Mouse (Mus musculus) heart, postnatal 36 days (tissue): Measurements from ENCODE around the gene Olfr1189. TPM values are rescaled to one million over a fixed set of nuclear protein-coding genes. Genes with fewer than 3 reads are reported as not detected.
"Not testable (repeated sequence)": the region's sequence is repeated elsewhere in the genome, so short reads cannot be mapped to it uniquely, and the experiment has no call there.

Source experiments
- DNase-seq, 2 experiments: peaks; one replicate each; pipeline ENCODE4 v3.0.0; 2021 to 2022
- intact Hi-C: fragments of 180-260 bp; cut with DNase I; formaldehyde crosslinking; loops from one replicate; pipeline ENCODE4 v1.15.1; 2025
- total RNA-seq, 2 experiments: library from RNA; stranded (reverse); gene quantifications; 2 replicates each; pipeline ENCODE4 v1.2.3; 2021

The Olfr1189 gene
- not detected for total RNA-seq

DNA sequence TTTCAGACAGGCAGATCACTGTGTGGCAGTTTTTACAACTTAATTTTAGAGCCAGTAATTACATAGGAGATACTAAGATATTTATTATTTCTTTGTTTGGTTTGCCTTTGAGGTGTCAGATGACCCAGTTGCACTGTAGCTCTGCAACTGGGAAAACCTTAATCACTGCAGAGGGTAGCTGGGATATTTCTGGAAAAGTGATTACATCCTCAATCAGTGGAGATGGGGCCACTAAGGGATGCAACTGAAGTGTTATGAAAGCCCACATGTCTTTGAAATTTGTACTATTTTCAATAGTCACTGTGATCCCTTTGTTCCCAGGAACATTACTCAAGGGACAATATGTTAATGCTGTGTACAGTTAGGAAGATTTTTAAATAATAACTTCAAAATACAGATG lies at the start of gene Olfr1189:
TSS of gene Olfr1189 (plus strand) at position 301 of the 400 bp plus-strand sequence.
- DNase-seq: no peak
- intact Hi-C loops: no loop called here

DNA sequence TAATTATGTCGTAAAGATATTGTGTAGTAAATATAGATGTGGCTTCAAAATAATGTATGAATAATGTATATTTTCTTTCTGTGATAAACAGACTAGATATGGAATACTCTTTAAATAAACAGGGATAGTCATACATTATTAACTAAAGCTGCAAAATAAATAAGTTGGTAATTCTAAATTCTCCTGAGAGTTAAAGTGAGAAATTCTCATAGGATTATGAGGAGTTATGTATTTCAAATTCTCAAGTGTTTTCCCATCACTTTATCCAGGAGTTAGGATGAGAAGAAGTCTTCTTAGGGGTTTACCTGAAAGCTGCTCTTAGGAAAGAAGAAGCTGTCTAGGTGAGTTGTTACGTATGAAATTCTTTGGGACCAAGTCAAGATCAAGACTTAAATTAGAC lies 29.6 kb upstream of the Olfr1189 start, which contains the start of gene Olfr1188:
TSS of gene Olfr1188 (plus strand) at position 301 of the 400 bp plus-strand sequence.
- DNase-seq: no peak
- intact Hi-C loops: no loop called here

- intact Hi-C loops, DNase-seq: not testable (repeated sequence)
These were observed 13.6 kb upstream of the Olfr1189 start for GRCm38 (mm10) chr2:88572696-88573095.

DNA sequence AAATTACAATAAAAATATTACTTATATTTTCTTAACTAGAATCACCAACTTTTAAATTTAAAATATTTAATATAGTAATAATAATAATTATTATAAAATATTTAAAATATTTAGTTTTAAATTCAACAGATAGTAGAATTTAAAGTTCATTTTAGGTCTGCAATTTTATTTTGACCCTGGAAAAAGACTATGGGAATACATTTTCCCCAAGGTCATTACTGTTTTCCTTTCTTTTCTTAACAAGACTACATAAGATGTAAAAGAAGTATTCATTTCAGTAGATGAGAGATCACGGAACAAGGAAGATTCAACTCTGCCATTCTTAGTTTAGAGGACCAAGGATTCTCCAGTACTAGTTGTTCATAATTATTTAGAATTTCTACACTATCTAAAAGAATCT lies 54.0 kb downstream of the Olfr1189 start, which contains the start of gene Olfr1191-ps1:
TSS of gene Olfr1191-ps1 (plus strand) at position 301 of the 400 bp plus-strand sequence.
- DNase-seq, intact Hi-C loops: not testable (repeated sequence)

Other genes with a start within 250 kb of the Olfr1189 start
- gene Olfr1176, start 249.7 kb upstream of the Olfr1189 start, total RNA-seq: not detected
- not detected for gene Olfr1177-ps, start 240.0 kb upstream of the Olfr1189 start, total RNA-seq
- gene Olfr1178, start 199.4 kb upstream of the Olfr1189 start, total RNA-seq: not detected
- gene Olfr1179, start 180.0 kb upstream of the Olfr1189 start, total RNA-seq: not detected
- not detected for gene Olfr1180, start 167.3 kb upstream of the Olfr1189 start, total RNA-seq
- not detected for gene Olfr1181, start 160.3 kb upstream of the Olfr1189 start, total RNA-seq
- gene Gm13757, start 137.3 kb upstream of the Olfr1189 start, total RNA-seq: not detected
- gene Olfr1183, start 131.6 kb upstream of the Olfr1189 start, total RNA-seq: not detected
- not detected for gene Olfr1184, start 102.9 kb upstream of the Olfr1189 start, total RNA-seq
- gene Olfr1185-ps1, start 93.1 kb upstream of the Olfr1189 start, total RNA-seq: not detected
- not detected for gene Olfr1186, start 67.9 kb upstream of the Olfr1189 start, total RNA-seq
- gene Olfr1188, start 29.5 kb upstream of the Olfr1189 start, total RNA-seq: not detected
- gene Olfr1191-ps1, start 54.1 kb downstream of the Olfr1189 start, total RNA-seq: not detected
- not detected for gene Olfr1192-ps1, start 62.1 kb downstream of the Olfr1189 start, total RNA-seq
- gene Olfr1193, start 89.2 kb downstream of the Olfr1189 start, total RNA-seq: not detected
- gene Olfr1195, start 102.7 kb downstream of the Olfr1189 start, total RNA-seq: not detected
- not detected for gene Olfr1196, start 118.1 kb downstream of the Olfr1189 start, total RNA-seq
- not detected for gene Olfr1197, start 145.9 kb downstream of the Olfr1189 start, total RNA-seq
- not detected for gene Olfr1198, start 164.9 kb downstream of the Olfr1189 start, total RNA-seq
- not detected for gene Olfr1199, start 174.0 kb downstream of the Olfr1189 start, total RNA-seq
- not detected for gene Olfr1200, start 184.0 kb downstream of the Olfr1189 start, total RNA-seq
- not detected for gene Olfr1201, start 206.6 kb downstream of the Olfr1189 start, total RNA-seq
- gene Olfr1202, start 228.0 kb downstream of the Olfr1189 start, total RNA-seq: not detected
- gene Olfr1205, start 243.3 kb downstream of the Olfr1189 start, total RNA-seq: not detected